Mouse (Mus musculus) G1E (cell line): ENCODE results near the gene Vps13a. TPM values are rescaled to one million over a fixed set of nuclear protein-coding genes. Genes with fewer than 3 reads are reported as not detected.
A peak's percentile ranks its signal among the peaks of the same experiment; 100 is the strongest.

Experiments used
- ATAC-seq: 2 replicates; pipeline ENCODE4 v1.8.0; 2016; ENCODE audit warnings: mild to moderate bottlenecking; ENCODE audit not compliant: insufficient number of reproducible peaks, poor library complexity, low FRiP score, severe bottlenecking; ENCODE audit errors: extremely low read depth
- DNase-seq: peaks from one replicate; pipeline ENCODE4 v3.0.0; 2012; ENCODE audit warnings: low spot score
- H3K27me3 ChIP-seq: 2 replicates; pipeline ENCODE4 v1.6.1; 2012; ENCODE audit warnings: mild to moderate bottlenecking, low read length, inconsistent platforms; ENCODE audit not compliant: insufficient read depth
- H3K36me3 ChIP-seq: replicated peaks from 2 replicates; pipeline ENCODE3; 2012; ENCODE audit warnings: mild to moderate bottlenecking, inconsistent platforms
- H3K4me1 ChIP-seq: 2 replicates; pipeline ENCODE4 v1.6.1; 2012; ENCODE audit warnings: low read depth, low read length, inconsistent platforms, mixed read lengths; ENCODE audit not compliant: insufficient read depth
- H3K4me3 ChIP-seq: 2 replicates; pipeline ENCODE4 v1.5.1; 2012; ENCODE audit warnings: low read depth, mild to moderate bottlenecking, inconsistent platforms, low read length, moderate library complexity, mixed read lengths
- H3K9me3 ChIP-seq: replicated peaks from 2 replicates; pipeline ENCODE4 v1.6.1; 2012; ENCODE audit warnings: inconsistent platforms
- CTCF ChIP-seq: IDR thresholded peaks from 2 replicates; pipeline ENCODE4 v1.5.1; 2012; ENCODE audit warnings: low read depth, low read length, inconsistent platforms, mixed read lengths
- GATA1 ChIP-seq: IDR thresholded peaks from 2 replicates; pipeline ENCODE4 v1.6.1; 2012; ENCODE audit warnings: borderline replicate concordance, low read length, inconsistent platforms, mixed read lengths
- GATA2 ChIP-seq: IDR thresholded peaks from 2 replicates; pipeline ENCODE4 v1.6.1; 2012; ENCODE audit warnings: low read depth, low read length, inconsistent platforms, borderline replicate concordance
- POLR2AphosphoS5 ChIP-seq: IDR thresholded peaks from 2 replicates; pipeline ENCODE4 v1.6.1; 2012; ENCODE audit warnings: low read depth, low read length, inconsistent platforms; ENCODE audit not compliant: insufficient replicate concordance
- TAL1 ChIP-seq: conservative IDR thresholded peaks from 2 replicates; pipeline ENCODE4 v1.6.1; 2012; ENCODE audit warnings: low read depth, low read length, inconsistent platforms, mixed read lengths
- polyA plus RNA-seq: library from polyadenylated mRNA; stranded (reverse); fragments of >175 nt; gene quantifications from 2 replicates; pipeline ENCODE4 v1.2.3, GENCODE M21; 2012
- total RNA-seq, 2 experiments: library from RNA; stranded (forward) in 1 of 2; stranded (reverse) in 1 of 2; fragments of 200-1000 nt in 1 of 2; fragments of >200 nt in 1 of 2; fragmentation: Nextera tagmentation in 1 of 2; gene quantifications; 2 replicates each; pipeline ENCODE4 v1.2.3; 2014 to 2017

The Vps13a gene
- total and polyA plus RNA-seq, 3 experiments: 4.7 to 125 (median 89.9) TPM

DNA sequence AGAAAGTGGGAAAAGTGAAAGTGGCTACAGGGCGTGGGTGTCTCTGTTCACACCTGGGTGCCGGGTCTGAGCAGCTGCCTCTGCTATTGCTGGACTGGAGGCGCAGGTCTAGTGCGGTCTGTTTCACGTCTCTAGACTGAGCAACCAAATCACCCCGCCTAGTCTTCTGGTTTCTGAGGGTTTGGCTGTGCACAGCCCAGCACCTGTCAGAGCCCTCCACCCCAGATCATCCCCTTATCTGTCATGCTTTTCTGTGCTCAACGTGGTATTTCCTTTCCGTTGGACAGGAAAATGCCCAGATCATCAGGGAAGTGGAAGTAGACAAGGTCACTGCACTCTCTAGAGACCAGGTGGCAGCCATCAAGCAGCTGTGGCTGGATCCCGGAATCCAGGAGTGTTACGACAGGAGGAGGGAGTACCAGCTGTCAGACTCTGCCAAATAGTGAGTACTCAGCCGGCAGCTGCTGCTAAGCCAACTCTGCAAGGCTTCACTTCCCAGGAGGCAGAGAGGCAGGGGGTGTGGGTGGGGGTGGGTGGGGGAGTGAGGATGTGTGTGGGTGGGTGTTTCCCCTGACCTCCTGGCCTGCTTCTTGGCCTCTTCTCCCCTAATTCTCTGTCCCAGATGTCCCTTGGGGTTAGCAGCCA lies 182.0 kb downstream of the Vps13a start:
- no peak for ATAC-seq

DNA sequence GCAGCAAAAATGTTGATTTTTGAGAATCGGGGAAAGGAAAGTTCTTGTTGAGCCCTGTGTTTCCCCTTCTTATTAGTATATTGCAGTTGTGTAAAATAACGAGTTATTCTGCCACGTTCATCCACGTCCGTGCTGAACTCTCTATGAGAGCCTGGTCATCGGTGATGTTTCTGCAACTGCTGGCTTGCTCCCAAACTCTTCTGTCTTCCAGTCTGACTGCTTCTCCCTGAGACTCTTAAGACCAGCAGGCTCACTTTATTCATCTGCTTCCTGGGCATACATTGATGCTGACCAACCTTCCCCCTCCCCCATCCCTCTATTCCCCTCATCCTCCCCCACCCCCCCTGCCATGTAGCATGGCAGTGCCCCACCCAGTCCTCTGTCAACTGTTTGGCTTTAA lies 183.5 kb downstream of the Vps13a start:
- peaks cover 3% of the 10 kb centered on the region; the same call in 1 of the 2 replicates for H3K4me1 ChIP-seq
- H3K27me3 ChIP-seq: peaks cover 22% of the 10 kb centered on the region
- DNase-seq (no peak), ATAC-seq (no peak)
- no peak overlapping the region for H3K4me3 ChIP-seq
- no peaks in the 10 kb centered on the region for H3K36me3 ChIP-seq
- TF ChIP-seq POLR2AphosphoS5 (no peak), TAL1 (no peak), GATA1 (no peak), CTCF (no peak), GATA2 (no peak)
- H3K9me3 ChIP-seq: no peaks in the 10 kb centered on the region

More for the DNA sequence above, 182.0 kb downstream of the Vps13a start:
- no peak for DNase-seq
- TF ChIP-seq POLR2AphosphoS5 (no peak), TAL1 (no peak), CTCF (no peak), GATA1 (no peak), GATA2 (no peak)
- no peaks in the 10 kb centered on the region for H3K9me3 ChIP-seq
- peaks cover 19% of the 10 kb centered on the region for H3K27me3 ChIP-seq
- no peak overlapping the region for H3K4me3 ChIP-seq
- H3K4me1 ChIP-seq: no peaks in the 10 kb centered on the region; the same call in 1 of the 2 replicates
- no peaks in the 10 kb centered on the region for H3K36me3 ChIP-seq

DNA sequence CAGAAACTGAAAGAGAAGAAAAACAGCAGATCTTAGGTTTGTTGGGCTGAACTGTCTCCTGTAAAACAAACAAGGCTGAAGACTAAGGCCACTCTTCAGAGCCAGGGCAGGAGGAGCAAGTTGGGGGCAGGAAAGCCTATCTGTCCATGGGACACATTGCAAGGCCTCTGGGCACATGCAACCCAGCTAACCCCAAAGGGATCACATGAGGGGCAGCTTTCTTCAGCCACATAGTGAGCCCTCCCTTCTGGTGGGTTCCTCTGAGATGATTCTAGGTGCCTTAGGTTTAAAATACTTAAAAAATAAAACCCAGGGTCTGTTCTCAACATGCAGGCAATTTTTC lies 186.8 kb downstream of the Vps13a start:
- no peaks in the 10 kb centered on the region for H3K9me3 ChIP-seq
- H3K36me3 ChIP-seq: no peaks in the 10 kb centered on the region
- DNase-seq (no peak), ATAC-seq (no peak)
- H3K27me3 ChIP-seq: peaks cover 17% of the 10 kb centered on the region
- no peak overlapping the region for H3K4me3 ChIP-seq
- H3K4me1 ChIP-seq: 0 out of 2 replicates have a peak, but pooled peaks cover 3% of the 10 kb centered on the region
- no peak for TF ChIP-seq TAL1
- no peak for TF ChIP-seq POLR2AphosphoS5
- TF ChIP-seq GATA1: no peak
- TF ChIP-seq CTCF: no peak
- no peak for TF ChIP-seq GATA2

- H3K9me3 ChIP-seq: no peaks in the 10 kb centered on the region
- DNase-seq (no peak), ATAC-seq (no peak)
- peaks cover 11% of the 10 kb centered on the region for H3K27me3 ChIP-seq
- TF ChIP-seq TAL1 (no peak), GATA2 (no peak), GATA1 (no peak), POLR2AphosphoS5 (no peak), CTCF (no peak)
- H3K36me3 ChIP-seq: no peaks in the 10 kb centered on the region
- no peak overlapping the region for H3K4me3 ChIP-seq
- 0 out of 2 replicates have a peak, but pooled peaks cover 3% of the 10 kb centered on the region for H3K4me1 ChIP-seq
These were observed 187.3 kb downstream of the Vps13a start for GRCm38 (mm10) chr19:16593256-16593974.

DNA sequence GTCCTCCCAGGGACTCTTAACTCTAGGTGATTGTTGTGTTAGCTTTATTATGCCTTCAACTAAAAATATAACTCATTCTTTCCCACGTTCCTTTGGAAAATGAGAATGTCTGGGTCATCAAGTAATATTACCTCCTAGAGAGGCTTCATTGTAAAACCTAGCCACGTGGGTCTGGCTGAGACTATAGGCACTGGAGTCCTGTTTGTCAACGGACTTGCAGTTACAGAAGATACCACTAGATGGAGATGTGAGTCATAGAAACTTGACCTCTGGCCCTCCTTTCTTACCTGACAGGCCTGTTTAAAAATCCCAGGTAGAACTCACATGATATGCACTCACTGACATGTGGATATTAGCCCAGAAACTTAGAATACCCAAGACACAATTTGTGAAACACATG lies 195.4 kb downstream of the Vps13a start:
- H3K9me3 ChIP-seq: no peaks in the 10 kb centered on the region
- H3K4me3 ChIP-seq: no peak overlapping the region
- peaks cover 6% of the 10 kb centered on the region for H3K27me3 ChIP-seq
- ATAC-seq (no peak), DNase-seq (peak; percentile 28)
- no peaks in the 10 kb centered on the region for H3K4me1 ChIP-seq
- TF ChIP-seq GATA1 (no peak), POLR2AphosphoS5 (no peak), TAL1 (no peak), CTCF (peak; percentile 49)
- H3K36me3 ChIP-seq: no peaks in the 10 kb centered on the region

GRCm38 (mm10) chr19:16584546-16584945 lies 196.2 kb downstream of the Vps13a start:
- Histone ChIP-seq H3K4me3 (no peak overlapping the region), H3K4me1 (no peaks in the 10 kb centered on the region), H3K36me3 (no peaks in the 10 kb centered on the region), H3K9me3 (no peaks in the 10 kb centered on the region), H3K27me3 (peaks cover 6% of the 10 kb centered on the region)
- ATAC-seq (no peak), DNase-seq (no peak)
- TF ChIP-seq GATA2 (no peak), TAL1 (no peak), POLR2AphosphoS5 (no peak), GATA1 (no peak), CTCF (no peak)

GRCm38 (mm10) chr19:16580501-16580900 lies 200.2 kb downstream of the Vps13a start:
- no peak for ATAC-seq
- TF ChIP-seq GATA2 (no peak), TAL1 (no peak), CTCF (no peak), POLR2AphosphoS5 (no peak), GATA1 (no peak)
- Histone ChIP-seq H3K9me3 (no peaks in the 10 kb centered on the region), H3K4me3 (no peak overlapping the region), H3K36me3 (no peaks in the 10 kb centered on the region), H3K4me1 (no peaks in the 10 kb centered on the region), H3K27me3 (peaks cover 5% of the 10 kb centered on the region)
- no peak for DNase-seq
